Mouse (Mus musculus) erythroblast, adult 5-6 weeks (primary cell): ENCODE data around the gene Wipf1. TPM values are rescaled to one million over a fixed set of nuclear protein-coding genes. Genes with fewer than 3 reads are reported as not detected.
"Not testable (repeated sequence)": the region's sequence is repeated elsewhere in the genome, so short reads cannot be mapped to it uniquely, and the experiment has no call there.

Experiments used
- ATAC-seq: replicated peaks from 2 replicates; pipeline ENCODE4 v1.8.0; 2016; ENCODE audit warnings: moderate number of reproducible peaks, mild to moderate bottlenecking, moderate TSS enrichment, inconsistent platforms; ENCODE audit not compliant: poor library complexity, low FRiP score, severe bottlenecking
- total RNA-seq, 2 experiments: library from RNA; stranded (forward) in 1 of 2; stranded (reverse) in 1 of 2; fragments of 150-400 nt in 1 of 2; fragments of 200-764, 138-1000 nt in 1 of 2; gene quantifications; 2 replicates each; pipeline versions ENCODE4 v1.2.3 to v1.2.4; 2015 to 2017; ENCODE audit warnings: low replicate concordance in 2 of 2

Gene Wipf1
- total RNA-seq, 2 experiments from 2014 or later = 4.5 to 17.3 TPM

- no peak for ATAC-seq
Observed at GRCm38 (mm10) chr2:73510731-73511360, 18.7 kb downstream of the Wipf1 start.

DNA sequence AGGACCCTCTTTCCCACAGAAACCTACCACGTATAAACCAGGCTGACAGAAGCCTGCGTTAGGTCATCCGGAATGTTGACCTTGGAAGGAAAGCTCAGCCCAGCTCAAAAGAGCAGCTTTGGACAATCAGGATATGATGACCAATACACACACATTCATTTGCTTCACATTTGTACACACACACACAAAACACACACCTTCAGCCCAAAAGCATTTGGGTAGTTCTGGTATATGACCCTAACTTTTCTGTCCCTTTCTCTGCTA is 19.6 kb downstream of the Wipf1 start:
- no peak for ATAC-seq

- ATAC-seq = no peak
Observed at GRCm38 (mm10) chr2:73509248-73510024, 20.1 kb downstream of the Wipf1 start.

GRCm38 (mm10) chr2:73507886-73508285 is 21.6 kb downstream of the Wipf1 start:
- ATAC-seq = no peak

- ATAC-seq = not testable (repeated sequence)
Observed at GRCm38 (mm10) chr2:73506337-73506736, 23.2 kb downstream of the Wipf1 start.

- ATAC-seq = peak; percentile 85
Observed at GRCm38 (mm10) chr2:73502863-73503429, 26.6 kb downstream of the Wipf1 start.

DNA sequence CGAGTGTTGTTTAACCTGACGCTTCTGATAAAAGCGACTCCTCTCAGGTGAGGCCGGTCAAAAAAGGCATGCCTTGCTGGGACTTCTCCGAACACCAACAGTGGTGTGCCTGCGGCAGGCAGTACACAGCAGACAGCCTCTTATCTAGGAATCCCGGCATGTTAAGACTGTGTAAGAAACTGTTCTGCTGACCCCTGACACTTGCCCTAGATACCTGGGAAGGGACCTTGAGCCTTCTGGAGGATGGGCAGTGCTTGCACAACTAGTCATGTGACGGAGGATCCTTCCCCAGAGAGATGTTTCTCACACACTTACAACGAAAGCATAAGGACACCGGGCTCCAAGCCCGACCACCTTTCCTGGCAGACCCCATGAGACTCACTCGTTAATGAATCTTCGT is 28.7 kb downstream of the Wipf1 start:
- no peak for ATAC-seq

DNA sequence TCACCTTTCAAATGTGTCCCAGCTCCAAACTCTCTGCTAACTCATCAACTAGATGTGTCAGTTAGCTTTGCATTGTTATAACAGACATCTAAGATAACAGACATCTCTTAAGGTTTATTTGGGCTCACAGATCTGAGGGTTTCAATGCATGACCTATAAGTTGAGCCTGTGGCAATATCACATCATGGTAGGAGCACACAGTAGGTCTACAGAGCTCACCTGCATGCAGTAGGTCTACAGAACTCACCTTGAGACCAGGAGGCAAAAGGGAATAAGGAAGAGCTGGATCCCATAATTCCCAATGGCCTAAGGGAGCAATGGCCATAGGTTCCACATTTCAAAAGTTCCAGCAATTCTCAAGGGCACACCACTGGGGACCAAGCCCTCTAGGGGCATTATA is 31.2 kb downstream of the Wipf1 start:
- ATAC-seq = no peak

DNA sequence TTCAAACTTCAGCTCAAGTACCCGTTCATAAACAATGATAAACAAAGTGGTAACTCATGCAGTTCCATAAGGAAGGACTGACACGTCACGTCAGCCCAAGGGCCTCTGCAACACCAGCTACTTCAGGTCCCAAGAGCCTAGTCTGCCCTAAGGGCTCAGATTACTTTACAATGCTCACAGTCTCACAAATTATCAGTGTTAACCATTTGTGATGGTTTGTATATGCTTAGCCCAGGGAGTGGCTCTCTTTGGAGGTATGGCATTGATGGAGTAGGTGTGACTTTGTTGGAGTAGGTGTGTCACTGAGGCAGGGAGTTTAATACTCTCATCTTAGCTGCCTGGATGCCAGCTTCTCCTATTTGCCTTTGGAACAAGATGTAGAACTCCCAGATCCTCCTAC is 32.0 kb downstream of the Wipf1 start:
- ATAC-seq = no peak

GRCm38 (mm10) chr2:73496944-73497343 is 32.6 kb downstream of the Wipf1 start:
- no peak for ATAC-seq

- ATAC-seq = no peak
Observed at GRCm38 (mm10) chr2:73496329-73496685, 33.2 kb downstream of the Wipf1 start.

DNA sequence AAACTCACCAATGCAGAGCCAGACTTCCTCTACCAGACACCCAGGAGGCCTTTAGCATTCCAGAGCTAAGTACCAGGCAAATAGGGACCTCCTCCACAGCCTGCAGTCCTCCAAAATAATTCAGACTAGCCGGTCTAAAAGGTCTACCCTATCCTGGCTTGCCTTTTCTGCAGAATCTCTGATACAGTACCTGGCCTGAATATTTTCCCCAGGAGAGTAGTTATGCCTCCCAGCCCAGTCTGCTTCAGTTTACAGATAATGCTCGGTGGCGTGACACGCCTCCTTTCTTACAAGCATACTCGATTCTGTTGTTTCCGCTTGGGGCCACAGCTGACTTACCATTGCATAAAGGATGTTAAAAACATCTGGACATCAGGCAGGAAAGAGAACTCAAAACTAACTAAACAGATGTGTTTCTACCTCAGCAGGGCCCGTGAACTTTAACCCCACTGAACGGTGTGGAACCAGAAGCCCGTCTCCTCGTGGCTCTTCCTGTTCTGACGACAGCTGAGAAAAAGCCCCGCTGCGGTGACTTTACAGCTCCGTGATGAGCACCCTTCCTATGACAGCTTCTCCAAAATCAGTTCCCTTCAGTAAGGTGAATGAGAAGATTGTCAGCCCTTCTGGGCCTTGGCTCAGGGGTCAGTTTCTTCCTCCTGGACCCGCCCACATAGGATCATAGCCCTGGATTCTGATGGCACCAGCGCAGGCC is 33.8 kb downstream of the Wipf1 start:
- peak; percentile 40 for ATAC-seq

DNA sequence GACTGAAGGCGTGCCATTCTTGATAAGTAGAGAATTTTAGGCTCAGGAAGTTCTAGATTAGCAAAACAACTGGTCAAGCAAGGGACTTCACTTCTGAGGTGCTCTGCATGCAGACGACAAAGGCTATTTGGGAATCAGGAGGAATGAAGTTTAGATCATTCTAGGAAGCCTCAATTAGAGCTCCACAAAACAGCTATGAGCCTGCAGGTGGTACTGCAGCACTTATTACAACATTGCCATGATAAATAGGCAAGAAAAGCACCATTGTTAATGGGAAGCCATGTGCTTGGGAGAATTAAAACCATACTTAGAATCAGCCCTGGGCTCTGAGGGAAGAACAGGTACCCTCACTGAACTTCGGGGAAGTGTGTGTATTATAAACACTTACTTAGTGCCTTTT is 36.0 kb downstream of the Wipf1 start:
- ATAC-seq = no peak

DNA sequence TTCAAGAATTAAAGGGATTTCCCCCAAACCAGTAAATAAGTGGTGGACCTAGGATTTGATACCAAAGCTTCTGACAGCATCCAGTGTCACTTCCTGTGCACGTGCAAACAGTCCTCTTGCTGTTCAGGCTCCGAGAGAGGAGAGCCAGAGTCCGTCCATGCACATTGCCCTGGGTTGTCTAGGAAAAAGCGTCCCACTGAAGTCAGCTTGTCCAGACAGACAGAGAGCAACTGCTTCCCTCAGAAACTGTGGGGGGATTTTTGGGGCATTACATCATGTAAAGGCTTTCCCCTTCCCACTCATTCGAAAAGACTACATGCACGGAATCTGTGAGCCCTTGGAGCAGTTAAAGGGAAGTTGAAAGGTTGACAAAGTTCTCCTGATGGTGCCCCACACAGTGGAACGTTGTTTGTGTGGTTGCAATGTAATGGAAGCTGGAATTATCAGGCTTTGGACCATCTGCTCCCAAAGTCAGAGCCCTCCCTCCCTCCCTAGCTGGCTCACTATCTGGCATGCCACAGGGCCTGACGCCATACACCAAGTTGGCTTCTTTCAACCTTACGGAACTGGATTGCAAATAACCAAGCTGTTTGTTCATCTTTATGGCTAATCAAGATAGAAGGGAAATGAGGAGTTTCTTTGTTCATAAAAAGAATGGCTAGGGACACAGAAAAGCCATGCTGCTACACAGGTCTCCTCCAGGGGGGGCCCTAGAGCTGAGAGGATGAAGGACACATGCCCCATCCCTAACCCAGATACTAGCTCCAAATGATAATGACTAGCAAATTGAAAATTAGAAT is 37.9 kb downstream of the Wipf1 start:
- peak; percentile 75; the same call in 1 of the 2 replicates for ATAC-seq

- no peak for ATAC-seq
Observed at GRCm38 (mm10) chr2:73490466-73490865, 39.1 kb downstream of the Wipf1 start.

DNA sequence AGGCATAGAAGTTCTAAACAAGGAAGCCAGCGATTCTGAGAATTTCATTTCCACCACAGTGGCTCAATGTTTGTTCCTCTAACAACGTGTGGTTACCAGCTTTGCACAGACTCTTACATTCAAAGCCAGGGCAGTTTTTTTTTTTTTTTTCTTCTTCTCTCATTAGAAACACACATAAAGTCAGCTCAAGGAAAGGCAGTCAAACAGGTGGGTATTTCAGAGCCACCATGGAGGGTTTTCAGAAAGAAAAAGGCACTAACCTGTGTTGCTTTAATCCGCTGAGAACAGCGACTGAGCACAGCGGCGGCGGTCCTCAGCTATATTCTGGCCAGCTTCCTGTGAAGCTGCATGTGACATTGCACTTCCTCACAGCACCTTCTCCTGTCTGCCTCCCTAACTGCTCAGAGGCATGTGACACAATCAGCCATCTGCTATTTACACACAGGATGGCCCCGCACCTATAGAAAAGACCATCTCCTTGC is 43.4 kb downstream of the Wipf1 start:
- 0 out of 2 replicates have a peak, but pooled peaks have one; percentile 44 for ATAC-seq

DNA sequence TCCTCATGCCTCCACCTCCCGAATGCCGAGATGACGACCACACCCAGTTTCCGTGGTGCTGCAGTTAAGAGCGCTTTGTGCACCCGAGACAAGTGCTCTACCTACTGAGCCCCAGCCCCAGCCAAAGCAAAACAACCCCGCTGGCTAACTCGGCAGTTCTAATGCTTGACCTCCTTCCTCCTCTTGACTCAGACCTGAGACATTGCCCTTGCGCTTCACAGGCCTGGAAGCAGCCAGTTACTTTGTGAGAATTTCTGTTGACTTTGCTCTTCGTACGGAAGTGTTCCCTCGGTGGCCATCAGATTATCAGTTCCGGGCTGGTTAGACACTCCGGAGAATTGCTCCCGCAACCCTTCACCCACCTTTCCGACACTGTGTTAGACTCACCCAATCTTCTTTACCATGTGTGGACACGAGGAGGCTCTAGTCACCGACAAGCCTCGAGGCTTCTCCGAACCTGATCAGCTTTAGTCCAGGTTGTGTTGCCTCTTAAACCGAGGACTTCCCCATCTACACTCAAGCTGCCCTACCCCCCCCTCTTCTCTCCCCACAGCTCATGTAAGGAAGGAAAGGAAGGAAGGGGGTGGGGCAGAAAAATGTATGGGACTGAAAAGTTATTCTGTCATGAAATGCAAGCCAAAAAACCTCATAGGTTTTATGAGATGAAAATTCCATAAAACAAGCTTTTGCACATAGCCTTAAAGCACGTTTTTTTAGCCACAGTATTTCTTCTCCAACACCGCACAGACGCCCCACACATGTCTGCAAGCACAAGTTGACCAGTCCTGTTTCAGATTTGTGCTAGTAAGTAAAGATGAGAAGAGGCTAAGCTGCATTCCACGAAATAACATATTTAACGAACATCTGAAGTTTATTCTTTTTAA is 44.1 kb downstream of the Wipf1 start:
- ATAC-seq = peak; percentile 91

GRCm38 (mm10) chr2:73484561-73485235 is 44.8 kb downstream of the Wipf1 start:
- ATAC-seq = 0 out of 2 replicates have a peak, but pooled peaks have one; percentile 21
